Mouse (Mus musculus): ENCODE data around the gene Ngfr. TPM values are rescaled to one million over a fixed set of nuclear protein-coding genes. Genes with fewer than 3 reads are reported as not detected.
"Not testable (repeated sequence)": the region's sequence is repeated elsewhere in the genome, so short reads cannot be mapped to it uniquely, and the experiment has no call there.

The Ngfr gene
- total RNA-seq (2021), result 1 to 10 TPM; 1.5 to 4.3 TPM
- long read RNA-seq, experiment 1, result 0 reads
- long read RNA-seq, experiment 2, result 0 reads

DNA sequence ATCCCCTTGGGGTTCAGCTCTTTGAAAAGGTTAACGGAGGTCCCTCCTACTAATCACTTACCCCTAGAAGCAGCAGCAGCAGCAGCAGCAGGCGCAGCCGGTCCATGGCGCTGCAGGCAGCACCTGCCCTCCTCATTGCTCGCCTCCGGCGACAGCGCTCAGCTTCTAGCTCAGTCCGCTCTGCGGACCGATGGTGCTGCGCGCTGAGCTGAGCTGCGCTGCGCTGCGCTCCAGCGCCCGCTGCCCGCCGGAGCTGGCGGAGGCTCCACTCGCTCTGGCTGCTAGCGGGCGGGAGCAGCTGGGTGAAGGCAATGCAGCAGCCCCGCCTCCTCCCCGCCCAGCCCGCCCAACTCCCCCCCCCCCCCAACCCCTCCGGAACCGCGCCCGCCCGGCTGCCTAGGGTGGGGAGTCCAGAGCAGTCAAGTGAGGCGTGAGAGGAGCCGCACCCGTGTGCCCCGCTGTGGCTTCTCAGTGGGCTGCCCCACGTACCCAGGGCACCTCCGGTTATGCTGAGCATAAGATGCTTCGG lies at the start of gene Ngfr:
Gene Ngfr, minus strand, starts transcription at position 313 of the 529 bp plus-strand sequence.
- intact Hi-C loops (cut with DNase I; ENCODE audit: low total_unique reads), result loop anchor here (2.0 kb wide), 1 partner anchor 55 kb away; no protein-coding TSS in a partner anchor

DNA sequence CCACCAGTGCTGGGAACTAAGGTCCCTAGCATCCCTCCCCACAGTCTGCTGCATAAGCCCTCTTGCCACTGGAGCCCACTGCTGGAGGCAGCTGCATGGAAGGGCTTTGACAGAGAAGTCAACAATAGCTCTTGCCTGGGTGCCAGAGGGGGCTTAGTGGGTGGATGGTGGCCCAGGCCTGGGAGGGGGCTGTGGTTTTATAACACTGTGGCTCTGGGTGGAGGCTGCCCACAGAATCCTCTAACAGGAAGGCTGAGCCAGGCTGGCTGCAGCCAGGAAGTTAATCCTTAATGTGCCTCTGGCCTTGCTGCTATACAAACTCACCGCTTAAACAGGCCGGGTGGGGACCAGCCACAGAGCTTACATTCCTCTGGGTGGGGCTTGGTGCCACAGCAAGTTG lies 47.5 kb upstream of the Ngfr start:
- intact Hi-C loops (cut with DNase I; ENCODE audit: low total_unique reads), result loop anchor here (5.0 kb wide), 1 partner anchor 43 kb away; no protein-coding TSS in a partner anchor
- no peak for DNase-seq

More for the DNA sequence above, at the start of gene Ngfr:
- peak; percentile 55 for DNase-seq

DNA sequence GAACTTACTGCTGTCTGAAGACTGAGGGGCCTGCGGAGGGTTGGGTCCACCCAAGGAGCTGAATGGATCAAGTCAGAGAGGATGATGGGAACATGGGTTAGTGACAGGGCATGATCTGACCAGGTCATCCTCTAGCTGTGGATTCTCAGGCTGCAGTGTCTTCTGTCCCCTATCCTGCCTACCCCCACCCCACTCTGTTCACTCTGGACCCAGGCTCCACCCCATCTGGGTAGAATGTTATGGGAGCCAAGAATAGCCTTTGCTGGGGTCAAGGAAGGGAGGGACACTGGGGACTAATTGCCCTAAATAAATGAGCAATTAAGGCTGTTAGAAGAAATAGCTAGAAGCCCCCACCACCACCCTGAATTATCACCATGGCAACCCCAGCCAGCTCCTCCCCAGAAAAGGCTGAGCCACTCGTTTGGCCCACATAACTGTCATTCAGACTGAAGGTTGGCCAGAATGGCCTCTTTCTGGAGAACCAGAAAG lies 46.0 kb upstream of the Ngfr start:
- intact Hi-C loops (cut with DNase I; ENCODE audit: low total_unique reads), result no loop called here
- no peak for DNase-seq

DNA sequence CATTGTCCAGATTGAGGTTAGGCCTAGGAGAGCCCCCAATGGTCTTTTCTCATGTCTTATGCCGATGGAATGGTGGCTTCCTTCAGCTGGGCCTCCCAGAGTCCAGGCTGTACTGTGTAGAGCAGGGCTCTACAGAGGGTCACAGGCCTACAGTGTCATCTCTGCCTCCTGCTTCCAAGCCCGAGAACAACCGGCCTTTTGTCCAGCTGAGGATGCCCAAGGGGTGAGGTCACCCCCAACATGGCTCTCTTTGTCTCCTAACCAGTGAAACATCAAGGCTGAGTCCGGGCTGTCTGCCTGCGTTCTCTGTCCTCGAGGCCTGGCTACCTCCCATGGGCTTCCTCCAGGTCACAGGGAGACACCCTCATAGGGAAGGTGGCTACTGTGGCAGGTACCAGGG lies 44.9 kb upstream of the Ngfr start:
- DNase-seq, result no peak
- intact Hi-C loops (cut with DNase I; ENCODE audit: low total_unique reads), result no loop called here

DNA sequence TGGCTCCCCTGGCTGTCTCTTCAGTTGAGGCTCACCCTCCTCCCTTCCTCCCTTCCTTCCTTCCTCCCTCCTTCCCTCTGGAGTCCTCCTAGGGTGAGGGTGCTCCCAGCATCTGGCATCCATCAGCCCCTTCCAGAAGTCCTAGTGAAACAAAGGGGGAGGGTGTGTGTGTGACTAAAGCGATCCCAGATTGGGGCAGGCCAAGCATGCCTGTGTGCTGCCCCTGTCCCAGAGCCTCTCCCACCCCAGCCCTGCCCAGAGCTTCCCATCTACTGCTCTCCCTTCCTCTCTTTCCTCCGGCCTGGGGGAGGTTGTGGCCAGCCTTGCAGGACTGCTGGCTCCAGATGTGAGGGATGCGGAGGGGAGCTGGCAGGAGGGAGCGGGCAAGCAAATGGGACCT lies 43.8 kb upstream of the Ngfr start:
- intact Hi-C loops (cut with DNase I; ENCODE audit: low total_unique reads), result no loop called here
- DNase-seq, result no peak

DNA sequence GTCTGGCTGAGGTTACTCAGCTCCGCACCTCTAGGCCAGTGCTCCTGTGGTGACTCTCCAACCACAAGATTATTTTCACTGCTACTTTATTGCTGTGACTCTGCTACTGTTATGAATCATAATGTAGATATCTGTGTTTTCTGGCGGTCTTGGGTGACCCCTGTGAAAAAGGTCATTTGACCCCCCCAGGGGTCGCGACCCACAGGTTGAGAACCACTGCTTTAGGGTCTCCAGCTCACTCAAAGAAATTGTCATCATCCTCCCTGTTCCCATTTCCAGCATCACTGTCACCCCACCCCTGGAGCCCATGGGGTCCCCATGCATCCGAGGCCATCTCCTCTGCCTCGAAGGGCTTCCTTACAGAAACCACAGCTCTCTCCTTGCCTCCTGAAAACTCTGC lies 43.0 kb upstream of the Ngfr start:
- intact Hi-C loops (cut with DNase I; ENCODE audit: low total_unique reads), result no loop called here
- DNase-seq, result no peak

DNA sequence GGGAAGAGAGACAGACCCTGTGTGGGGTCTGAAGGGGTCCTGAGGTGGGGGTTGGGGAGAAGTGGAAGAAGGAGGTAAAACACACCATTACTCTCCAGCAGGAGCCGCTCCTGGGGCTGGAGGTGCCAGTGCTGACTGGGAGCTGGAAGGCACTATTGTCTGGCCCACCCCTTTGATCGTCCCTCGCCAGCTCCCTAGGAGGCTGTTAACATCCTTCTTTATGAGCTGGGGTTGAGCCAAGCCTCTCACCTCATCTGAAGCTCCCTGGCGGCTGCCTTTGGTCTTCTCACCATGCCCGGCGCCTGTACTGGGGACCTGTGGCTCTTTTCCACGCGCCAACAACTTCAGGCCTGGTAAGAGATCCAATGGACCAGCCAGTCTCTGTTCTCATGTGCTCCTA lies 34.9 kb upstream of the Ngfr start:
- intact Hi-C loops (cut with DNase I; ENCODE audit: low total_unique reads), result no loop called here
- no peak for DNase-seq

DNA sequence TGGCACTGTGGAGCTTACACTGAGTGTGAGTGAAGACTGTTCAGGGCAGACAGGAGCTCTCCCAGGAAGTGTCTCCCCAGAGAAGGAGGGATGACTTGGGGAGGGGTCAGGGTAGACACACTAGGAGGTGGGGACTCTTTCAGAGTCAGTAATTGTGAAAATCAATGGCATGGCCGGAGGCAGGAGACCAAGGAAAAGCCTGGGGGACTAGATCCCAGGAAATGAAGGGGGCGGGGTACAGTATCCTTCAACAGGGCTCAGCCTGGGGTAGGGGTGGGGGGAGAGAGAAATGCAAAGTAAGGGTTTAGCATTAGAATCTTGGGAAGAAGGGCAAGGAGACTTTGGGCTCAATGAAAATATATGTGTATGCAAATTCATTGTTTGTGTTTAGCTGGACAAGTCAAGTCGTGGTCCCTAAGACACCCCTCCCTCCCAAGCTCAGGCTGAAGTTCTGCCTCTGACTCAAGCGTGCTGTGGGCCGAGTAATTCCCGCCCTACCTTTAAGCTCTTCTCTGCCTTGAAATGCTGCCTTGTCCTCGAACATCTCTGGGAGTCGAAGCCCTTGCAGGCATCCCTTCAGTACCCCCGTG lies 34.1 kb upstream of the Ngfr start:
- intact Hi-C loops (cut with DNase I; ENCODE audit: low total_unique reads), result no loop called here

DNA sequence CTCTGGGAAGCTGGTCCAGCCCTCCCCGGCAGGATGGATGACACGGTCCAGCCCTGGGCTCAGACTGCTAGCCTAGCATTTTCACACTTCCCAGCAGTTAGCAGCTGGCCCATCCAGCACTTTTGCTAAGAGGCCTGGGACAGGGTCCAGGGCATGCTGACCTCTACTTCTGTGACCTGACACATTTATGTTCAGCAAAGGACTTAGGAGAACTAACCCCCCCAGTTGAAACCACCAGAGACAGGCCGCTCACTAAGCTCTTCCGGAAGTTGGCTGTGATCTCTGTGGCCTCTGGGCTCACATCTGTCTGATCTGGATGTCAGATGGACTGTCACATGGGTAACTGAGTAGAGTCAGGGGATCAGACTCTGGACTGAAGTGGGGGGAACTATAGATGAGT lies 33.5 kb upstream of the Ngfr start:
- intact Hi-C loops (cut with DNase I; ENCODE audit: low total_unique reads), result no loop called here
- peak; percentile 64 for DNase-seq

More for the DNA sequence above, 34.1 kb upstream of the Ngfr start:
- no peak for DNase-seq

DNA sequence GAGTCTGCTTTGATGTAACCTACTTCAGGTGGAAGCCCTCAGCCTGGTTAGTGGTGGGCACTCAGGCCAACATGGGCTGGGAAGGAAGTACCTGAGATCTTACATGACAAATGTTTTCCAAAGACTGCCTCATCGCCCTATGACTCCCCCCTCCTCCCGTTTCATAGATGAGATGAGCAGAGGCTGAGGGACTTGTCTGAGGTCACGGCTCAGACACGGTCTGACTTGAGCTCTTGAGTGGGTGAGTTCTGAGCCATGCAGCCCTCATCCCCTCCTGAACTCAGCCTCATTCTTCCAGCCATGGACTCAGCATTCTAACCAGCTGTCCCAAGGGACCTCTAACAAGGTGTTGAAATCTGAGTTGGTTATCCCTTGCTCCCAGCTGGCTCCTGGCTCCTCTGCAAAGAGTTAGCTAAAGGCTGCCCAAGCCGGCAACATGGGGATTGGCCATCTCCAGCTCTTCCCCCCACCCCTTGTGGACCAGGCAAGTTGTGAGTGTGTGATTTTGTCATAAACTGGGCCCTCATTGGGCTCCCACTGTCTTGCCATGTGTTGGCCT lies 32.4 kb upstream of the Ngfr start:
- intact Hi-C loops (cut with DNase I; ENCODE audit: low total_unique reads), result no loop called here
- DNase-seq, result no peak

DNA sequence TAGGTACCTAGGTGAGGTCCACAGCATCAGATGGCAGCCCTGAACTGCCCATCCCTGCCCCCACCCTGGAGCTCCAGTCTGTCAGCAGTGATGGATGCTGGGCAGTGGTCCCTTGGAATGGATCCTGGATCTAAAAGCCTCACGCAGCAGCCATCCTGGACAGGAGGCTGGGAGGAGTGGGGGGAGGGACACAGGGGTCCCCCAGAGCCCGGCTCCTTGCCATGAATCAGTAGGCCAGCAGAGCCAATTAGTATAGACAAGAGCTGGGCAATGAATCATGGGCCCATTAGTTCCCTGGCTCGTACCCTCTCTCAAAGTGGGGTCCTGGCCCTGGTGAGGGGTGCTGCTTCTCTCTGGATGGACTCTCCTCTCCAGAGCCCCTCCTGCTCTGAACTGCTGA lies 31.5 kb upstream of the Ngfr start:
- intact Hi-C loops (cut with DNase I; ENCODE audit: low total_unique reads), result no loop called here
- no peak for DNase-seq

DNA sequence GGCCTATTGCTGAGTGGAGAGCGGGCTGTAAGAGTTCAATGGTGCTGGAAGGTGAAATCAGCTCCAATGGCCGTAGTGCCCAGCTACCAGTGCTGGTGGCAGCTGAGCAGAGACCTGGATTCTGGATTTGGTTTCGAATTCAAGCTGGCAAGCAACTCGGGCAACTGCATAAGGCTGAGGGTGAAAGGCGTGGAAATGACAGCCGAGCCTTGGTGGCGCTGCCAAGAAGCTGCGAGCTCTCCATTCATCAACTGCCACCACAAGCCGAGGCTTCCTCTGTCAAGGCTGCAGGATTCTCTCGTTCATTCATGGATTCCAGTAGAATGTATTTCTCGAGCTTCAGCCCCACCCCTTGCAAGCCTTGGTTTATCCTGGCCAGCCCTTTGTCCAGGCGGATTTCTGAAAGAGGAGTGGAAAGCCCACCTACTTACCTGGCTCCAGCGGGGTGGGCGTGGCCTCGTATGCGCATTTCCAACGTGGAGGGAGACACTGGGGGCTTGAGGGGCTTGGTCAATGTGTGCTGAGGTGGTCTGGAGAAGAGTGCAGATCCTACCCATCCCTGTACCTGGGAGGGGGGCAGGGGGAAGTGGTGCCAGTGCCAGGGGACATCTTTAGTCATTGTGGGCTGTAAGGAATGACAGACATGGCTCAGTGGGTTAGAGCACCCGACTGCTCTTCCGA lies 30.4 kb upstream of the Ngfr start:
- DNase-seq, result peak; percentile 66
- intact Hi-C loops (cut with DNase I; ENCODE audit: low total_unique reads), result no loop called here

DNA sequence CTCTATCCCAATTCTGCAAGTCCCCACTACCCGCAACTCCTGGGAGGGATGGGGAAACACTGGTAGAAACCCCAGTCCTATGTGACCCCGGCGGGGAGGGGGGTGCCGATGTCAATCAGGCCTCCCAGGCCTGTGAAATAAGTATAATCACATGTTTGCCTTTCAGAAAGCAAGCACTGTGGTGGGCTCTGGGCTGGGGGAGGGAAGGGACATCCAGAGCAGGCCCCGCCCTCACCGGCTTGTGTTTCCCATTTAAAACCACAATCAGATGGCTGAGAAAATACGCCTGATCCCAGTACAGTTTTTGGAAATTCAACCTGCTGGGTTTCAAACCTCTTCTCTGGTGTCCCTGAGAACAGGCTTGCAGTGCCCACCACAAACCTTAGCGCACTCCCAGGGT lies 27.2 kb upstream of the Ngfr start:
- no peak for DNase-seq
- intact Hi-C loops (cut with DNase I; ENCODE audit: low total_unique reads), result no loop called here

DNA sequence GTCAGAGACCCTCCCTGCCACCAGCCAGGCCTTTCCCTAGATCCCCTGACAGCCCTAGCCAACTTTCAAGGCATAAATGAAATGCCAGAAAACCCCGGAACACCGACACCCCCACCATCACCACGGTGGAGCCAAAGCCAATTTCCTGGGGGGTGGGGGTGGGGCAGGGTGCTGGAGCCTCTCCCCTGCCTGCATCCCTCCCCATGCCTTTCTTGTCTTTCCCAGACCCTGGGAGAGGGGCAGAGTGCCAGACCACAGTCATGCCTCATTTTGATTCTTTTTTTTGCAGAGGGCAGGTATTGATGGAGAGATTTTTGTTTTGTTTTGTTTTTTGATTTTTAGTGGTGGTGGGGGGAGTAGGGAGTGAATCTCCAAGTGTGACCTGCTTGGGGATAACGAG lies 23.7 kb upstream of the Ngfr start:
- DNase-seq, result no peak
- intact Hi-C loops (cut with DNase I; ENCODE audit: low total_unique reads), result no loop called here

DNA sequence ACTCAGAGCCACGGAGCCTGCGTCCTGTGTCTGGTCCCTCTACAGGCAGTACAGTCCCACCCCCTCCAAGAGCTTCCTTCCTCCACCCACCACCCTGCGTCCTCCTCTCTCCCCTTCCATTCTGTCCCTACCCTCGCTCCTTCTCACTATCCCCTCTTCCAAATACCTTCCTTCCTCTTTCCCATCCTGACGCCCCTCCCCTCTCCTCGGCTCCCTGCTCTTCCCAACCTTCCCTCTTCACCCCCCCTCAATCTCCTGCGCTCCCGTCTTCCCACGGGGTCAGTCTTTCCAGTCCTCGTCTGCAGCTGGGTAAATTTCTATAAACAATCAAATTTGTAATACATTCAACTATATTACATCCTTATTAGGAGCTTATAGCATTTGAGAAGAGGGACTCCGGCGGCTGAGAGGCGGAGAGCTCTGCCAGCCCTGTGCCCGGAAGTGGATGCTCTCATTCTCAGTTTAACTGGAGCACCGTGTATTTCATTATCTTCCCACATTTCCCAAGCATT lies 22.9 kb upstream of the Ngfr start:
- intact Hi-C loops (cut with DNase I; ENCODE audit: low total_unique reads), result no loop called here
- DNase-seq, result no peak

DNA sequence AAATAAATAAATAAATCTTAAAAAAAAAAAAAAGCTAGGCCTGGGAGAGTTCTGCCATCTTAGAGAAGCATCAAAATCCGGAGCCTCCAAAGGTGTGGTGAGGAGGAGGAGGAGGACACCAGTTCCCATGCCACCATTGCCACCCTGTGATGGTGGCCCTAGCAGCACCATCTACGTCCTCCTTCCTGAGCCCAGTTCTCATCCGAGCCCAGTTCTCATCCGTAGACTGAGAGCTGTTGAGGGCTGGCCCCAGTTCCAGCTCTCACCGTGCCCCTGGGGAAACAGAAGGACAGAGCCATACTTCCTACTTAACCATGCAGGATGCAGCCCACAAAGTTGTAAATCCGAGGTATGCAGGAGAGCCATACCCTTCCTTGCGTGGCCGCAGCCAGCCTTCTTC lies 22.4 kb upstream of the Ngfr start:
- intact Hi-C loops (cut with DNase I; ENCODE audit: low total_unique reads), result no loop called here
- DNase-seq, result no peak

DNA sequence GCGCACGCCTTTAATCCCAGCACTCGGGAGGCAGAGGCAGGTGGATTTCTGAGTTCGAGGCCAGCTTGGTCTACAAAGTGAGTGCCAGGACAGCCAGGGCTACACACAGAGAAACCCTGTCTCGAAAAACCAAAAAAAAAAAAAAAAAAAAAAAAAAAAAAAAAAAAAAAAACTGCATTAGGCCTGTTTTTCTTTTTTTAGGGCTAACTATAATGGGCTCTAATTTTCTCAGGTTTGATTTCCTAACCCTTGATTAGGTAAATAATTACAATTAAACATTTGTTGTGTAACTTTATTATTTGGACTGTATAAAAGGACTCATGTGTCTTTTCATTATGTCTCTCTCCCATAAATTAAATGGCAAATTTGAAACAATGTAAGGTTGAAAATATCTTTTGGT lies 19.8 kb upstream of the Ngfr start:
- intact Hi-C loops (cut with DNase I; ENCODE audit: low total_unique reads); DNase-seq: not testable (repeated sequence)

DNA sequence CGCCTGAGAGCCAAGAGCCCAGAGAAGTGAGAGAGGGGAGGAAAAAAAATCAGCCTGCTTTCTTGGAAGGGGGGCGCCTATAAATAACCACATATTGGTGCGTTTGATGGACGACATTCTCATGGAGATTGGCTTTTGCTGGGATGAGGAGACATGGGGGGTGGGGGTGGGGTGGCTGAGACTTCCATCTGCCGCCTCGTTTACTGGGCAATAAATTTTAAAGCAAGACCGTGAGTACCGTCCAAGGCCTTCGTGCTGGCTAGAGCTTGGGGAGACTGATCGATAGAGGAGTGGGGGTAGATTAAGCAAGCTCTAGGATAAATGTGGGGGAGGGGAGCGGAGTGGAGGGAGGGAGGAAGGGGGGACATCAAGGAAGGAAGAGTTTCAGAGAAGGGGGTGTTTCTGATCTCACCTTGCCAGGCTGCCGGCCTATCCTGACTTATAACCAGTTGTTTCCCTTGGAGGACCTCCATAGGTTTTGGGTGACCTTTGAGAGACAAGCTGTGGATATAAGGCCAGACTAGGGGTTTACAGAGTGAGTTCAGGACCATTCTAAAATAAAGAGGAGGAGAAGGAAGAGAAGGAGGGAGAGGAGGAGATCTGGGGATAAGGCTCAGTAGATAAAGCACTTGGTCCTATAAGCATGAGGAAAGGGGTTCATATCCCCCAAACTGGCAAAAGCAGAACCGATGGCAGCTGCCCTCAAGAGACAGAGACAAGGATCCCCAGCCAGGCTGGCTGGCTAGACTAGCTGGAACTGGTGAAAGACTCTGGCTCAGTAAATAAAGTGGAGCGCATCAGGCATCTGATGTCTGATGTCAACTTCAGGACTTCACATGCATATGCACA lies 10.9 kb upstream of the Ngfr start:
- intact Hi-C loops (cut with DNase I; ENCODE audit: low total_unique reads), result no loop called here
- DNase-seq, result no peak

DNA sequence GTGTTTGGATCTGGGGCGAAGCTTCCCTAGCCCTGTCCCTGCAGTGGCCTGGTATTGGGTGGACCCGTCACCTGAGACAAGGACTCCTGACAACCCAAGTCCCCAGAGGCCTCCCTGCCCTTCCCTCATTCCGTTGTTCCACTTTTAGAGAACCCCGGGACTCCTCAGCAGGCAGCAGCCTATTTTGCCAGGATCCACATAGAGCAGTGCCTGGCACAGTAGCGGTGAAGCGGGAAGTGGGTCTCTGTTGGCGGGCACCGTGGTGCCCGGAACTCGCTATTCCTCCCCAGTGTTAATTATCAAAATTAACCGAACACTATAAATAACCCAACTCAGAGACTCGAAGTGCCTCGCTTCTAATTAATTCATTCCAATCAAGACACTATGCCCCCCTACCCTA lies 10.2 kb upstream of the Ngfr start:
- intact Hi-C loops (cut with DNase I; ENCODE audit: low total_unique reads), result no loop called here
- no peak for DNase-seq

DNA sequence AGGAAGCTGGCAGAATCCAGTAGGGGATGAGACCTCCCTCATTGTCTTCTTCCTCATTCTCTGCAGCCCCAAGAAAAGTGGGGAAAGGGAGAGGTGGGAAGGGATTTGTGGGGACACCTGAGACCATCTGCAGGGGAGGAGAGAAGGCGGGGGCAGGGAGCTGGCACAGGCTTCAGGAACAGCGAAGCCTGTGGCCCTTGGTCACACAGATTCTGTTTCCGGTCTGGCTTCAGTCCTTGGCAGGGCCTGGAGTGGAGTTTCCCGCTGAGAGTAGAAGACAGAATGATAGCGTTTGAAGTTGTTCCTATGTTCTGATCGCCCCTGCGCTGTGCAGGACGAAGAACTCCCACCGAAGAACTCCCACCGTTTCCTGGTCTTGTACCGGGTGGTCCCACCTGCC lies 9.2 kb upstream of the Ngfr start:
- DNase-seq, result peak; percentile 47
- intact Hi-C loops (cut with DNase I; ENCODE audit: low total_unique reads), result no loop called here
